Mouse (Mus musculus) heart, embryonic 12.5 days (tissue): Measurements from ENCODE around the gene Grm4. TPM values are rescaled to one million over a fixed set of nuclear protein-coding genes. Genes with fewer than 3 reads are reported as not detected.

Experiments
- ATAC-seq: fragments of 200-750 bp; cut with Nextera tagmentation; 2 replicates; pipeline ENCODE4 v1.8.0; 2017; ENCODE audit warnings: moderate TSS enrichment, moderate library complexity; ENCODE audit not compliant: insufficient number of reproducible peaks, low FRiP score
- H3K27ac ChIP-seq: fragments of 300-500 bp; sonication (generic); 2 replicates; pipeline ENCODE4 v1.5.1; 2016; ENCODE audit warnings: mild to moderate bottlenecking, moderate library complexity; ENCODE audit not compliant: poor library complexity, severe bottlenecking
- H3K27me3 ChIP-seq: fragments of 300-500 bp; sonication (generic); replicated peaks from 2 replicates; pipeline ENCODE4 v1.6.1; 2016; ENCODE audit warnings: mild to moderate bottlenecking, moderate library complexity
- H3K36me3 ChIP-seq: fragments of 300-500 bp; sonication (generic); 2 replicates; pipeline ENCODE4 v1.6.1; 2016; ENCODE audit warnings: mild to moderate bottlenecking, moderate library complexity
- H3K4me1 ChIP-seq: fragments of 300-500 bp; sonication (generic); replicated peaks from 2 replicates; pipeline ENCODE4 v1.6.1; 2016; ENCODE audit warnings: mild to moderate bottlenecking
- H3K4me2 ChIP-seq: fragments of 300-500 bp; sonication (generic); 2 replicates; pipeline ENCODE4 v1.6.1; 2016; ENCODE audit warnings: mild to moderate bottlenecking, moderate library complexity
- H3K4me3 ChIP-seq: fragments of 300-500 bp; sonication (generic); 2 replicates; pipeline ENCODE4 v1.5.1; 2016; ENCODE audit warnings: mild to moderate bottlenecking
- H3K9ac ChIP-seq: fragments of 300-500 bp; sonication (generic); 2 replicates; pipeline ENCODE4 v1.6.1; 2016; ENCODE audit warnings: mild to moderate bottlenecking, moderate library complexity
- H3K9me3 ChIP-seq: fragments of 300-500 bp; sonication (generic); replicated peaks from 2 replicates; pipeline ENCODE4 v1.6.1; 2016; ENCODE audit warnings: mild to moderate bottlenecking, moderate library complexity
- WGBS: fragments of 180-500 bp; shearing (Covaris S2); methylation state at CpG from one replicate; pipeline ENCODE4 v1.1.7; 2016; 5-methylcytosine and 5-hydroxymethylcytosine counted together
- polyA plus RNA-seq: library from polyadenylated mRNA; unstranded; fragments of >200 nt; fragmentation: Nextera tagmentation; extraction: Ambion mirVana; gene quantifications from 2 replicates; pipeline ENCODE4 v1.2.1, GENCODE M21; 2016

Gene Grm4
- polyA plus RNA-seq, 1 experiment from 2014 or later: 0.10 TPM

GRCm38 (mm10) chr17:27547253-27547868 is 26.2 kb upstream of the Grm4 start:
- no peaks in the 10 kb centered on the region for H3K9me3 ChIP-seq
- H3K4me1 ChIP-seq: peaks cover 22% of the 10 kb centered on the region
- H3K4me3 ChIP-seq: no peak overlapping the region
- H3K4me2 ChIP-seq: no peak overlapping the region
- ATAC-seq: 0 out of 2 replicates have a peak, but pooled peaks have one; percentile 34
- no peaks in the 10 kb centered on the region for H3K36me3 ChIP-seq
- 0 out of 2 replicates have a peak, but pooled peaks cover 5% of the 10 kb centered on the region for H3K27me3 ChIP-seq
- no peak overlapping the region for H3K9ac ChIP-seq
- WGBS: 58% methylated on average over 9 of the region's 9 CpGs
- H3K27ac ChIP-seq: no peak overlapping the region

- no peak overlapping the region for H3K27ac ChIP-seq
- 58% methylated on average over 7 of the region's 7 CpGs for WGBS
- no peaks in the 10 kb centered on the region for H3K36me3 ChIP-seq
- 0 out of 2 replicates have a peak, but pooled peaks cover 5% of the 10 kb centered on the region for H3K27me3 ChIP-seq
- H3K4me3 ChIP-seq: no peak overlapping the region
- H3K4me2 ChIP-seq: no peak overlapping the region
- peaks cover 22% of the 10 kb centered on the region for H3K4me1 ChIP-seq
- no peak for ATAC-seq
- H3K9ac ChIP-seq: no peak overlapping the region
- no peaks in the 10 kb centered on the region for H3K9me3 ChIP-seq
These were observed 25.4 kb upstream of the Grm4 start for GRCm38 (mm10) chr17:27546574-27547085.

GRCm38 (mm10) chr17:27545991-27546390 is 24.8 kb upstream of the Grm4 start:
- Histone ChIP-seq H3K36me3 (no peaks in the 10 kb centered on the region), H3K4me1 (peaks cover 22% of the 10 kb centered on the region), H3K4me3 (no peak overlapping the region), H3K4me2 (no peak overlapping the region), H3K9me3 (no peaks in the 10 kb centered on the region), H3K27me3 (0 out of 2 replicates have a peak, but pooled peaks cover 5% of the 10 kb centered on the region), H3K27ac (no peak overlapping the region), H3K9ac (no peak overlapping the region)
- 44% methylated on average over 12 of the region's 12 CpGs for WGBS
- ATAC-seq: no peak

GRCm38 (mm10) chr17:27544551-27544950 is 23.3 kb upstream of the Grm4 start:
- no peak overlapping the region for H3K4me2 ChIP-seq
- H3K9me3 ChIP-seq: no peaks in the 10 kb centered on the region
- H3K36me3 ChIP-seq: no peaks in the 10 kb centered on the region
- ATAC-seq: no peak
- H3K9ac ChIP-seq: no peak overlapping the region
- H3K27ac ChIP-seq: no peak overlapping the region
- no peak overlapping the region for H3K4me3 ChIP-seq
- peaks cover 20% of the 10 kb centered on the region for H3K4me1 ChIP-seq
- WGBS: 77% methylated on average over 11 of the region's 11 CpGs
- 0 out of 2 replicates have a peak, but pooled peaks cover 5% of the 10 kb centered on the region for H3K27me3 ChIP-seq

GRCm38 (mm10) chr17:27541984-27542383 is 20.8 kb upstream of the Grm4 start:
- H3K27ac ChIP-seq: no peak overlapping the region
- 0 out of 2 replicates have a peak, but pooled peaks cover 5% of the 10 kb centered on the region for H3K27me3 ChIP-seq
- no peak overlapping the region for H3K4me2 ChIP-seq
- no peak for ATAC-seq
- no peak overlapping the region for H3K4me3 ChIP-seq
- peaks cover 5% of the 10 kb centered on the region; the same call in 1 of the 2 replicates for H3K4me1 ChIP-seq
- no peaks in the 10 kb centered on the region for H3K9me3 ChIP-seq
- H3K36me3 ChIP-seq: no peaks in the 10 kb centered on the region
- no peak overlapping the region for H3K9ac ChIP-seq
- 81% methylated on average over 3 of the region's 3 CpGs for WGBS

GRCm38 (mm10) chr17:27541261-27541660 is 20.1 kb upstream of the Grm4 start:
- 73% methylated on average over 2 of the region's 2 CpGs for WGBS
- no peak overlapping the region for H3K9ac ChIP-seq
- no peak overlapping the region for H3K4me3 ChIP-seq
- H3K27me3 ChIP-seq: 0 out of 2 replicates have a peak, but pooled peaks cover 5% of the 10 kb centered on the region
- H3K36me3 ChIP-seq: no peaks in the 10 kb centered on the region
- no peaks in the 10 kb centered on the region for H3K9me3 ChIP-seq
- peaks cover 4% of the 10 kb centered on the region; the same call in 1 of the 2 replicates for H3K4me1 ChIP-seq
- no peak overlapping the region for H3K27ac ChIP-seq
- H3K4me2 ChIP-seq: no peak overlapping the region
- ATAC-seq: no peak

GRCm38 (mm10) chr17:27534718-27535117 is 13.5 kb upstream of the Grm4 start:
- H3K27me3 ChIP-seq: no peaks in the 10 kb centered on the region
- H3K4me1 ChIP-seq: no peaks in the 10 kb centered on the region; the same call in 1 of the 2 replicates
- peak; percentile 44; the same call in 1 of the 2 replicates for ATAC-seq
- H3K27ac ChIP-seq: no peak overlapping the region
- H3K4me2 ChIP-seq: no peak overlapping the region
- H3K9me3 ChIP-seq: 0 out of 2 replicates have a peak, but pooled peaks cover 4% of the 10 kb centered on the region
- H3K4me3 ChIP-seq: no peak overlapping the region
- no peak overlapping the region for H3K9ac ChIP-seq
- no peaks in the 10 kb centered on the region for H3K36me3 ChIP-seq
- 7% methylated on average over 10 of the region's 10 CpGs for WGBS

- H3K27ac ChIP-seq: no peak overlapping the region
- H3K4me1 ChIP-seq: no peaks in the 10 kb centered on the region; the same call in 1 of the 2 replicates
- H3K36me3 ChIP-seq: no peaks in the 10 kb centered on the region
- ATAC-seq: no peak
- H3K9ac ChIP-seq: no peak overlapping the region
- H3K4me3 ChIP-seq: no peak overlapping the region
- H3K9me3 ChIP-seq: 0 out of 2 replicates have a peak, but pooled peaks cover 4% of the 10 kb centered on the region
- H3K4me2 ChIP-seq: no peak overlapping the region
- no peaks in the 10 kb centered on the region for H3K27me3 ChIP-seq
- 79% methylated on average over 3 of the region's 3 CpGs for WGBS
These were observed 12.2 kb upstream of the Grm4 start for GRCm38 (mm10) chr17:27533354-27533753.

GRCm38 (mm10) chr17:27532095-27532494 is 10.9 kb upstream of the Grm4 start:
- Histone ChIP-seq H3K4me1 (no peaks in the 10 kb centered on the region; the same call in 1 of the 2 replicates), H3K4me2 (no peak overlapping the region), H3K9ac (no peak overlapping the region), H3K9me3 (0 out of 2 replicates have a peak, but pooled peaks cover 4% of the 10 kb centered on the region), H3K36me3 (no peaks in the 10 kb centered on the region), H3K27me3 (no peaks in the 10 kb centered on the region), H3K27ac (no peak overlapping the region), H3K4me3 (no peak overlapping the region)
- peak; percentile 46; the same call in 1 of the 2 replicates for ATAC-seq
- 77% methylated on average over 8 of the region's 8 CpGs for WGBS

- WGBS: 74% methylated on average over 5 of the region's 5 CpGs
- H3K36me3 ChIP-seq: no peaks in the 10 kb centered on the region
- no peak overlapping the region for H3K4me2 ChIP-seq
- no peak overlapping the region for H3K9ac ChIP-seq
- ATAC-seq: no peak
- peaks cover 8% of the 10 kb centered on the region for H3K9me3 ChIP-seq
- no peaks in the 10 kb centered on the region for H3K4me1 ChIP-seq
- no peaks in the 10 kb centered on the region for H3K27me3 ChIP-seq
- no peak overlapping the region for H3K27ac ChIP-seq
- H3K4me3 ChIP-seq: no peak overlapping the region
These were observed 7.6 kb upstream of the Grm4 start for GRCm38 (mm10) chr17:27528767-27529166.

- no peak for ATAC-seq
- no peak overlapping the region for H3K9ac ChIP-seq
- peaks cover 3% of the 10 kb centered on the region for H3K9me3 ChIP-seq
- no peak overlapping the region for H3K27ac ChIP-seq
- H3K4me2 ChIP-seq: no peak overlapping the region
- H3K4me1 ChIP-seq: no peaks in the 10 kb centered on the region
- H3K27me3 ChIP-seq: peaks cover 5% of the 10 kb centered on the region; the same call in 1 of the 2 replicates
- no peaks in the 10 kb centered on the region for H3K36me3 ChIP-seq
- 50% methylated on average over 8 of the region's 8 CpGs for WGBS
- H3K4me3 ChIP-seq: no peak overlapping the region
These were observed 6.8 kb upstream of the Grm4 start for GRCm38 (mm10) chr17:27528030-27528429.
